Mouse (Mus musculus) left cerebral cortex, adult 9 months (tissue): ENCODE data around the gene Pced1a.
"Not testable (repeated sequence)": the region's sequence is repeated elsewhere in the genome, so short reads cannot be mapped to it uniquely, and the experiment has no call there.

ENCODE experiments used
- DNase-seq, 2 experiments: peaks; one replicate each; pipeline ENCODE4 v3.0.0; 2022; ENCODE audit warnings: low spot score in 2 of 2

Gene Pced1a

GRCm38 (mm10) chr2:130390993-130391625 lies 33.4 kb downstream of the Pced1a start:
- no peak for DNase-seq

- DNase-seq = no peak
Measured at GRCm38 (mm10) chr2:130388796-130389195, 35.7 kb downstream of the Pced1a start.

GRCm38 (mm10) chr2:130386212-130386611 lies 38.3 kb downstream of the Pced1a start:
- no peak for DNase-seq

- no peak for DNase-seq
Measured at GRCm38 (mm10) chr2:130383895-130384294, 40.6 kb downstream of the Pced1a start.

GRCm38 (mm10) chr2:130383205-130383604 lies 41.3 kb downstream of the Pced1a start:
- no peak for DNase-seq

GRCm38 (mm10) chr2:130374951-130375350 lies 49.5 kb downstream of the Pced1a start:
- no peak for DNase-seq

- DNase-seq = not testable (repeated sequence)
Measured at GRCm38 (mm10) chr2:130373026-130373425, 51.5 kb downstream of the Pced1a start.

- DNase-seq = no peak
Measured at GRCm38 (mm10) chr2:130367386-130367785, 57.1 kb downstream of the Pced1a start.
